Mouse (Mus musculus): ENCODE results near the gene Fbxw7. TPM values are rescaled to one million over a fixed set of nuclear protein-coding genes. Genes with fewer than 3 reads are reported as not detected.
A peak's percentile ranks its signal among the peaks of the same experiment; 100 is the strongest.

The Fbxw7 gene
- total and polyA plus RNA-seq, 2 experiments from 2014 or later: 13.8 to 21.6 TPM

- H3K27me3 ChIP-seq (ENCODE audit: control insufficient read depth, insufficient read depth, low read length): no peaks in the 10 kb centered on the region
- no peaks in the 10 kb centered on the region for H3K4me1 ChIP-seq (ENCODE audit: control insufficient read depth, insufficient read depth)
- no peaks in the 10 kb centered on the region for H3K36me3 ChIP-seq (replicated peaks; ENCODE audit: control insufficient read depth, insufficient read depth, low read length)
- H3K9ac ChIP-seq (replicated peaks; ENCODE audit: low read depth, low read length): no peak overlapping the region
- TF ChIP-seq EP300 (IDR thresholded peaks at IDR 0.05; ENCODE audit: low read depth) (no peak), CTCF (IDR thresholded peaks at IDR 0.05; ENCODE audit: low read depth) (no peak)
- H3K4me2 ChIP-seq (ENCODE audit: low read depth, low read length): no peak overlapping the region
- no peak for DNase-seq (ENCODE audit: low spot score)
- no peaks in the 10 kb centered on the region for H3K9me3 ChIP-seq (replicated peaks; ENCODE audit: control insufficient read depth, low read length)
- no peak for ATAC-seq (ENCODE audit: insufficient read depth, low read depth)
- H3K27ac ChIP-seq (ENCODE audit: low read depth): no peak overlapping the region
- 79% methylated on average over 6 of the region's 6 CpGs for WGBS
- no peak overlapping the region for H3K4me3 ChIP-seq (ENCODE audit: low read depth, low read length)
Measured at GRCm38 (mm10) chr3:85012889-85013288, 197.8 kb downstream of the Fbxw7 start.

GRCm38 (mm10) chr3:85015667-85016066, 200.6 kb downstream of the Fbxw7 start:
- ATAC-seq (ENCODE audit: insufficient read depth, low read depth): no peak
- 27% methylated on average over 9 of the region's 9 CpGs for WGBS

DNA sequence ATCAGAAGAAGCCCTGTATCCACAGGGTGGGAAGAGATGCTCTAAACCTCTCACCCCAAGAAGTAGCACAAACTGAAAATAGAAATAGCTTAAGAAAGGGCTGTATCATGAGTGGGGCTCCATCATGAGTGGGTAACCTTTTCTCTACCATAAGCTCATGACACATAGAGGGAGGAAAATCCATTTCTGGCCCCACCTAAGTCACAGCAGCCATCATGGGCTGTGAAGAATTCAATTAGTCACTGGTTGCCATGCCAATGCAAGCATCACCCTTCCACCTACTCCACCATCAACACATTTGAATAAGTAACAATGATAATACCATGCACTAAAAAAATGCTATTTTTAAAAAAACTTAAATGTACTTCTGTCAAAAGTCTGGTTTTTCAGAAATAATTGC, 205.1 kb downstream of the Fbxw7 start:
- no peak overlapping the region for H3K4me3 ChIP-seq (ENCODE audit: low read depth, low read length)
- no peak for ATAC-seq (ENCODE audit: insufficient read depth, low read depth)
- H3K9me3 ChIP-seq (replicated peaks; ENCODE audit: control insufficient read depth, low read length): no peaks in the 10 kb centered on the region
- H3K4me1 ChIP-seq (ENCODE audit: control insufficient read depth, insufficient read depth): no peaks in the 10 kb centered on the region
- H3K27ac ChIP-seq (ENCODE audit: low read depth): no peak overlapping the region
- H3K36me3 ChIP-seq (replicated peaks; ENCODE audit: control insufficient read depth, insufficient read depth, low read length): no peaks in the 10 kb centered on the region
- no peaks in the 10 kb centered on the region for H3K27me3 ChIP-seq (ENCODE audit: control insufficient read depth, insufficient read depth, low read length)
- no peak for DNase-seq (ENCODE audit: low spot score)
- TF ChIP-seq EP300 (IDR thresholded peaks at IDR 0.05; ENCODE audit: low read depth) (no peak), CTCF (IDR thresholded peaks at IDR 0.05; ENCODE audit: low read depth) (no peak)
- H3K4me2 ChIP-seq (ENCODE audit: low read depth, low read length): no peak overlapping the region
- H3K9ac ChIP-seq (replicated peaks; ENCODE audit: low read depth, low read length): no peak overlapping the region

More at GRCm38 (mm10) chr3:85015667-85016066, 200.6 kb downstream of the Fbxw7 start:
- TF ChIP-seq EP300 (IDR thresholded peaks at IDR 0.05; ENCODE audit: low read depth) (no peak), CTCF (IDR thresholded peaks at IDR 0.05; ENCODE audit: low read depth) (no peak)
- Histone ChIP-seq H3K36me3 (replicated peaks; ENCODE audit: control insufficient read depth, insufficient read depth, low read length) (no peaks in the 10 kb centered on the region), H3K27me3 (ENCODE audit: control insufficient read depth, insufficient read depth, low read length) (no peaks in the 10 kb centered on the region), H3K4me1 (ENCODE audit: control insufficient read depth, insufficient read depth) (no peaks in the 10 kb centered on the region), H3K9me3 (replicated peaks; ENCODE audit: control insufficient read depth, low read length) (no peaks in the 10 kb centered on the region), H3K27ac (ENCODE audit: low read depth) (no peak overlapping the region), H3K4me2 (ENCODE audit: low read depth, low read length) (peak overlapping the region; percentile 24; the same call in 1 of the 2 replicates), H3K9ac (replicated peaks; ENCODE audit: low read depth, low read length) (no peak overlapping the region), H3K4me3 (ENCODE audit: low read depth, low read length) (no peak overlapping the region)
- peak; percentile 17 for DNase-seq (ENCODE audit: low spot score)

DNA sequence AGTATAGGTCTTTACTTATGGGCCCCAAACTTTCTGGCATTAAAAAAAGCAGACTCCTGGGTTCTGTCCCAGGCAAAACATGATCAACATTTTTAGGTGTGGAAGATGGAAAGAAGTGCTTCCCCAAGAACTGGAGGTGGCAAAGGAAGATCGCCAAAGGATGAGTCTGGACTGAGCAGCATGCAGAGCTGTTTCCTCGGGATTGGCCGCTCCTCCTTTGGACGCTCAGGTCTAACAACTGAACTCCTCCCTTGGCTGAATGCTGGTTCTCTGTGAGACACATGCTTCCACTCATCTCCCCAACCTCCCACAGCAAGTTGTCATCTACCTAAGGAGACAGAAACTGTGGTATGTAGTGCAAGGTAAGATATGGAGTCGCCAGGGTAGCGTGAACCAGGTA, 206.7 kb downstream of the Fbxw7 start:
- Histone ChIP-seq H3K27ac (ENCODE audit: low read depth) (no peak overlapping the region), H3K9me3 (replicated peaks; ENCODE audit: control insufficient read depth, low read length) (no peaks in the 10 kb centered on the region), H3K9ac (replicated peaks; ENCODE audit: low read depth, low read length) (no peak overlapping the region), H3K27me3 (ENCODE audit: control insufficient read depth, insufficient read depth, low read length) (no peaks in the 10 kb centered on the region), H3K36me3 (replicated peaks; ENCODE audit: control insufficient read depth, insufficient read depth, low read length) (no peaks in the 10 kb centered on the region), H3K4me2 (ENCODE audit: low read depth, low read length) (no peak overlapping the region), H3K4me3 (ENCODE audit: low read depth, low read length) (no peak overlapping the region), H3K4me1 (ENCODE audit: control insufficient read depth, insufficient read depth) (no peaks in the 10 kb centered on the region)
- ATAC-seq (ENCODE audit: insufficient read depth, low read depth): no peak
- DNase-seq (ENCODE audit: low spot score): no peak
- WGBS: 87% methylated on average over 6 of the region's 6 CpGs
- TF ChIP-seq EP300 (IDR thresholded peaks at IDR 0.05; ENCODE audit: low read depth): no peak
- TF ChIP-seq CTCF (IDR thresholded peaks at IDR 0.05; ENCODE audit: low read depth): no peak

- H3K4me1 ChIP-seq (ENCODE audit: control insufficient read depth, insufficient read depth): no peaks in the 10 kb centered on the region
- no peak overlapping the region for H3K9ac ChIP-seq (replicated peaks; ENCODE audit: low read depth, low read length)
- ATAC-seq (ENCODE audit: insufficient read depth, low read depth) (no peak), DNase-seq (ENCODE audit: low spot score) (no peak)
- no peaks in the 10 kb centered on the region for H3K9me3 ChIP-seq (replicated peaks; ENCODE audit: control insufficient read depth, low read length)
- 72% methylated on average over 11 of the region's 11 CpGs for WGBS
- H3K36me3 ChIP-seq (replicated peaks; ENCODE audit: control insufficient read depth, insufficient read depth, low read length): no peaks in the 10 kb centered on the region
- no peak overlapping the region for H3K27ac ChIP-seq (ENCODE audit: low read depth)
- no peak overlapping the region for H3K4me3 ChIP-seq (ENCODE audit: low read depth, low read length)
- no peak for TF ChIP-seq EP300 (IDR thresholded peaks at IDR 0.05; ENCODE audit: low read depth)
- no peak for TF ChIP-seq CTCF (IDR thresholded peaks at IDR 0.05; ENCODE audit: low read depth)
- no peaks in the 10 kb centered on the region for H3K27me3 ChIP-seq (ENCODE audit: control insufficient read depth, insufficient read depth, low read length)
- no peak overlapping the region for H3K4me2 ChIP-seq (ENCODE audit: low read depth, low read length)
Measured at GRCm38 (mm10) chr3:85022800-85023199, 207.7 kb downstream of the Fbxw7 start.

DNA sequence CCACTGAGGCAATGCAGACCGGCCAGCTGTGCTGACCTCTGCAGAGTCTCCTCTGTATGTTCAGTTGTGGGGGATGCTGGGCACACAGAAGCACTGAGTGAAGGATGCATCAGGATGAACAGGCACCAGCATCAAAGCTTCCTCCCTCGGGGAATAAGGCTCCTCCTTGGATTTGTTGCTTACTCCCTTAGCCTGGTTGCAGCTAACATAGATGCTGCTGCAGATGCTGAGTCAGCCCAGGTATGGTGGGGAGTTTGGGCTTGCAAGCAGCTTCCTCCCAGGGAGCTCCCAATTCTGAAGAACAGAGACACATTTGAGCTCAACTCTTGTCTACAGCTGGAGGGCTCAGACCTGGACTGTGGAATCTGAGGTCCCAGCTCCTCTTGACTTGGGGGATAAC, 209.2 kb downstream of the Fbxw7 start:
- no peak for TF ChIP-seq EP300 (IDR thresholded peaks at IDR 0.05; ENCODE audit: low read depth)
- TF ChIP-seq CTCF (IDR thresholded peaks at IDR 0.05; ENCODE audit: low read depth): no peak
- Histone ChIP-seq H3K9me3 (replicated peaks; ENCODE audit: control insufficient read depth, low read length) (no peaks in the 10 kb centered on the region), H3K27ac (ENCODE audit: low read depth) (no peak overlapping the region), H3K4me1 (ENCODE audit: control insufficient read depth, insufficient read depth) (no peaks in the 10 kb centered on the region), H3K27me3 (ENCODE audit: control insufficient read depth, insufficient read depth, low read length) (no peaks in the 10 kb centered on the region), H3K4me2 (ENCODE audit: low read depth, low read length) (no peak overlapping the region), H3K4me3 (ENCODE audit: low read depth, low read length) (no peak overlapping the region), H3K36me3 (replicated peaks; ENCODE audit: control insufficient read depth, insufficient read depth, low read length) (no peaks in the 10 kb centered on the region), H3K9ac (replicated peaks; ENCODE audit: low read depth, low read length) (no peak overlapping the region)
- ATAC-seq (ENCODE audit: insufficient read depth, low read depth) (no peak), DNase-seq (ENCODE audit: low spot score) (no peak)
- 63% methylated on average over 2 of the region's 2 CpGs for WGBS
